Mouse (Mus musculus): ENCODE measurements at regions not wholly inside any gene's neighbourhood (a gene's known extent, or its start where the extent isn't known, plus 50 kb on each side); places are given as distances from the start of the nearest gene placed in this dataset.

- Histone ChIP-seq H3K27me3 (ENCODE audit: control insufficient read depth, insufficient read depth, low read length) (no peaks in the 10 kb centered on the region), H3K4me1 (ENCODE audit: control insufficient read depth, insufficient read depth, low read length) (peaks cover 38% of the 10 kb centered on the region), H3K9ac (ENCODE audit: low read depth, low read length) (no peak overlapping the region), H3K4me3 (ENCODE audit: low read depth, low read length) (no peak overlapping the region), H3K36me3 (ENCODE audit: control insufficient read depth, insufficient read depth, low read length) (no peaks in the 10 kb centered on the region), H3K27ac (ENCODE audit: low read depth, low read length) (no peak overlapping the region), H3K9me3 (replicated peaks; ENCODE audit: control insufficient read depth, low read length) (no peaks in the 10 kb centered on the region), H3K4me2 (no peak overlapping the region)
- whole genome bisulfite sequencing (ENCODE audit: insufficient replicate concordance), result 85% methylated on average over 4 of the region's 4 CpGs
- ATAC-seq (replicated peaks; ENCODE audit: insufficient number of reproducible peaks, low FRiP score, low TSS enrichment), result no peak
Measured at GRCm38 (mm10) chr14:76761274-76761673, 204.6 kb upstream of the Serp2 start.

- ATAC-seq (replicated peaks; ENCODE audit: insufficient number of reproducible peaks, low FRiP score, low TSS enrichment), result no peak
- WGBS (ENCODE audit: insufficient replicate concordance), result 68% methylated on average over 13 of the region's 13 CpGs
- Histone ChIP-seq H3K27me3 (ENCODE audit: control insufficient read depth, insufficient read depth, low read length) (no peaks in the 10 kb centered on the region), H3K4me2 (no peak overlapping the region), H3K4me1 (ENCODE audit: control insufficient read depth, insufficient read depth, low read length) (peaks cover 38% of the 10 kb centered on the region), H3K9me3 (replicated peaks; ENCODE audit: control insufficient read depth, low read length) (no peaks in the 10 kb centered on the region), H3K36me3 (ENCODE audit: control insufficient read depth, insufficient read depth, low read length) (no peaks in the 10 kb centered on the region), H3K4me3 (ENCODE audit: low read depth, low read length) (no peak overlapping the region), H3K27ac (ENCODE audit: low read depth, low read length) (no peak overlapping the region), H3K9ac (ENCODE audit: low read depth, low read length) (no peak overlapping the region)
Measured at GRCm38 (mm10) chr14:76760509-76761023, 203.9 kb upstream of the Serp2 start.

GRCm38 (mm10) chr14:76759377-76759776, 202.7 kb upstream of the Serp2 start:
- WGBS (ENCODE audit: insufficient replicate concordance), result 75% methylated on average over 4 of the region's 4 CpGs
- H3K27me3 ChIP-seq (ENCODE audit: control insufficient read depth, insufficient read depth, low read length), result no peaks in the 10 kb centered on the region
- no peak for ATAC-seq (replicated peaks; ENCODE audit: insufficient number of reproducible peaks, low FRiP score, low TSS enrichment)
- H3K4me1 ChIP-seq (ENCODE audit: control insufficient read depth, insufficient read depth, low read length), result peaks cover 28% of the 10 kb centered on the region
- H3K27ac ChIP-seq (ENCODE audit: low read depth, low read length), result no peak overlapping the region
- H3K36me3 ChIP-seq (ENCODE audit: control insufficient read depth, insufficient read depth, low read length), result no peaks in the 10 kb centered on the region
- no peak overlapping the region for H3K4me3 ChIP-seq (ENCODE audit: low read depth, low read length)
- H3K9me3 ChIP-seq (replicated peaks; ENCODE audit: control insufficient read depth, low read length), result no peaks in the 10 kb centered on the region
- H3K4me2 ChIP-seq, result no peak overlapping the region
- H3K9ac ChIP-seq (ENCODE audit: low read depth, low read length), result no peak overlapping the region

- no peaks in the 10 kb centered on the region for H3K36me3 ChIP-seq (ENCODE audit: control insufficient read depth, insufficient read depth, low read length)
- no peak overlapping the region for H3K27ac ChIP-seq (ENCODE audit: low read depth, low read length)
- no peak overlapping the region for H3K4me2 ChIP-seq
- H3K9ac ChIP-seq (ENCODE audit: low read depth, low read length), result no peak overlapping the region
- H3K9me3 ChIP-seq (replicated peaks; ENCODE audit: control insufficient read depth, low read length), result no peaks in the 10 kb centered on the region
- ATAC-seq (replicated peaks; ENCODE audit: insufficient number of reproducible peaks, low FRiP score, low TSS enrichment), result no peak
- peaks cover 21% of the 10 kb centered on the region; the same call in 1 of the 2 replicates for H3K4me1 ChIP-seq (ENCODE audit: control insufficient read depth, insufficient read depth, low read length)
- H3K4me3 ChIP-seq (ENCODE audit: low read depth, low read length), result no peak overlapping the region
- WGBS (ENCODE audit: insufficient replicate concordance), result 83% methylated on average over 1 of the region's 1 CpGs
- H3K27me3 ChIP-seq (ENCODE audit: control insufficient read depth, insufficient read depth, low read length), result no peaks in the 10 kb centered on the region
Measured at GRCm38 (mm10) chr14:76758589-76758988, 201.9 kb upstream of the Serp2 start.

GRCm38 (mm10) chr14:76755591-76756376, 199.1 kb upstream of the Serp2 start:
- Histone ChIP-seq H3K27me3 (ENCODE audit: control insufficient read depth, insufficient read depth, low read length) (no peaks in the 10 kb centered on the region), H3K4me2 (no peak overlapping the region), H3K4me1 (ENCODE audit: control insufficient read depth, insufficient read depth, low read length) (0 out of 2 replicates have a peak, but pooled peaks cover 5% of the 10 kb centered on the region), H3K4me3 (ENCODE audit: low read depth, low read length) (no peak overlapping the region), H3K9ac (ENCODE audit: low read depth, low read length) (no peak overlapping the region), H3K36me3 (ENCODE audit: control insufficient read depth, insufficient read depth, low read length) (no peaks in the 10 kb centered on the region), H3K27ac (ENCODE audit: low read depth, low read length) (no peak overlapping the region), H3K9me3 (replicated peaks; ENCODE audit: control insufficient read depth, low read length) (no peaks in the 10 kb centered on the region)
- WGBS (ENCODE audit: insufficient replicate concordance), result 75% methylated on average over 9 of the region's 9 CpGs
- ATAC-seq (replicated peaks; ENCODE audit: insufficient number of reproducible peaks, low FRiP score, low TSS enrichment), result no peak

- H3K4me2 ChIP-seq, result no peak overlapping the region
- H3K27me3 ChIP-seq (ENCODE audit: control insufficient read depth, insufficient read depth, low read length), result no peaks in the 10 kb centered on the region
- no peaks in the 10 kb centered on the region for H3K36me3 ChIP-seq (ENCODE audit: control insufficient read depth, insufficient read depth, low read length)
Measured at GRCm38 (mm10) chr14:76753734-76754133, 197.0 kb upstream of the Serp2 start.

GRCm38 (mm10) chr14:76749178-76749577, 192.5 kb upstream of the Serp2 start:
- Histone ChIP-seq H3K27ac (ENCODE audit: low read depth, low read length) (no peak overlapping the region), H3K9me3 (replicated peaks; ENCODE audit: control insufficient read depth, low read length) (no peaks in the 10 kb centered on the region), H3K36me3 (ENCODE audit: control insufficient read depth, insufficient read depth, low read length) (no peaks in the 10 kb centered on the region), H3K27me3 (ENCODE audit: control insufficient read depth, insufficient read depth, low read length) (no peaks in the 10 kb centered on the region), H3K4me2 (no peak overlapping the region), H3K4me3 (ENCODE audit: low read depth, low read length) (no peak overlapping the region), H3K9ac (ENCODE audit: low read depth, low read length) (no peak overlapping the region), H3K4me1 (ENCODE audit: control insufficient read depth, insufficient read depth, low read length) (no peaks in the 10 kb centered on the region)
- ATAC-seq (replicated peaks; ENCODE audit: insufficient number of reproducible peaks, low FRiP score, low TSS enrichment), result no peak
- WGBS (ENCODE audit: insufficient replicate concordance), result 91% methylated on average over 7 of the region's 7 CpGs

More at GRCm38 (mm10) chr14:76753734-76754133, 197.0 kb upstream of the Serp2 start:
- no peak overlapping the region for H3K27ac ChIP-seq (ENCODE audit: low read depth, low read length)
- no peak overlapping the region for H3K9ac ChIP-seq (ENCODE audit: low read depth, low read length)
- no peak for ATAC-seq (replicated peaks; ENCODE audit: insufficient number of reproducible peaks, low FRiP score, low TSS enrichment)
- H3K4me3 ChIP-seq (ENCODE audit: low read depth, low read length), result no peak overlapping the region
- no peaks in the 10 kb centered on the region for H3K9me3 ChIP-seq (replicated peaks; ENCODE audit: control insufficient read depth, low read length)
- 87% methylated on average over 5 of the region's 5 CpGs for WGBS (ENCODE audit: insufficient replicate concordance)
- no peaks in the 10 kb centered on the region for H3K4me1 ChIP-seq (ENCODE audit: control insufficient read depth, insufficient read depth, low read length)

- Histone ChIP-seq H3K36me3 (ENCODE audit: control insufficient read depth, insufficient read depth, low read length) (no peaks in the 10 kb centered on the region), H3K27ac (ENCODE audit: low read depth, low read length) (no peak overlapping the region), H3K4me3 (ENCODE audit: low read depth, low read length) (no peak overlapping the region), H3K27me3 (ENCODE audit: control insufficient read depth, insufficient read depth, low read length) (no peaks in the 10 kb centered on the region), H3K4me2 (no peak overlapping the region), H3K9me3 (replicated peaks; ENCODE audit: control insufficient read depth, low read length) (no peaks in the 10 kb centered on the region), H3K9ac (ENCODE audit: low read depth, low read length) (no peak overlapping the region), H3K4me1 (ENCODE audit: control insufficient read depth, insufficient read depth, low read length) (no peaks in the 10 kb centered on the region)
- 91% methylated on average over 2 of the region's 2 CpGs for WGBS (ENCODE audit: insufficient replicate concordance)
- no peak for ATAC-seq (replicated peaks; ENCODE audit: insufficient number of reproducible peaks, low FRiP score, low TSS enrichment)
Measured at GRCm38 (mm10) chr14:76748711-76749110, 192.0 kb upstream of the Serp2 start.

GRCm38 (mm10) chr14:76747814-76748213, 191.1 kb upstream of the Serp2 start:
- Histone ChIP-seq H3K27me3 (ENCODE audit: control insufficient read depth, insufficient read depth, low read length) (no peaks in the 10 kb centered on the region), H3K9me3 (replicated peaks; ENCODE audit: control insufficient read depth, low read length) (no peaks in the 10 kb centered on the region), H3K9ac (ENCODE audit: low read depth, low read length) (no peak overlapping the region), H3K36me3 (ENCODE audit: control insufficient read depth, insufficient read depth, low read length) (no peaks in the 10 kb centered on the region), H3K4me3 (ENCODE audit: low read depth, low read length) (no peak overlapping the region), H3K4me2 (no peak overlapping the region), H3K27ac (ENCODE audit: low read depth, low read length) (no peak overlapping the region), H3K4me1 (ENCODE audit: control insufficient read depth, insufficient read depth, low read length) (no peaks in the 10 kb centered on the region)
- 84% methylated on average over 5 of the region's 5 CpGs for WGBS (ENCODE audit: insufficient replicate concordance)
- ATAC-seq (replicated peaks; ENCODE audit: insufficient number of reproducible peaks, low FRiP score, low TSS enrichment), result no peak
